Mouse (Mus musculus): ENCODE data around the gene Pgam2. TPM values are rescaled to one million over a fixed set of nuclear protein-coding genes. Genes with fewer than 3 reads are reported as not detected.
"Not testable (repeated sequence)": the region's sequence is repeated elsewhere in the genome, so short reads cannot be mapped to it uniquely, and the experiment has no call there.

Pgam2 gene
- 1,000 to 10,000 TPM in 1 of 2 experiments, 100 to 1,000 TPM in 1; 827 to 1,050 TPM for total RNA-seq (2021)
- long read RNA-seq, experiment 1, transcript Pgam2-201 (3 exons, 840 nt): major isoform, 1,276 of 1,512 reads
- long read RNA-seq, experiment 1, partial matches to known transcripts: 221 of 1,512 reads
- long read RNA-seq, experiment 1, other reads (novel, unspliced or antisense): 15 of 1,512 reads
- long read RNA-seq, experiment 2, transcript Pgam2-201 (3 exons, 840 nt): major isoform, 696 of 891 reads
- long read RNA-seq, experiment 2, partial matches to known transcripts: 189 of 891 reads
- long read RNA-seq, experiment 2, other reads (novel, unspliced or antisense): 6 of 891 reads

DNA sequence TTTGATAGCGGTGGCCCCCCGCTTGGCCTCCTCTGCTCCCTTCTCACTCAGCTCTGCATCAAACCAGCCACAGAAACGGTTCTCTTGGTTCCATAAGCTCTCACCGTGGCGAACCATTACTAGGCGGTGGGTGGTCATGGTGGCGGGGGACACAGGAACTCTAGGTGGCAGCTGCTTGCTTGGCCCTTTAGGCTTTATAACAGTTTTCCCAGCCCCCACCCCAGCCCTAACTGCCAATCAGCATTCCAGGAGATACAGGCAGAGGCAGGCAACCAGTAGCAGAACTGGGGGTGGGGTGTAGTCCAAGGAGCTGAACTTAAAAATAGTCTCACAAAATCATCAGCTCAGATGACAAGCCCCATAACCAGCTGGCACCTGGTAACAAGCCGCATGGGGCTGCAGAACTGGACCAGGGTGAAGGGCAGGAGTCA is at the start of gene Pgam2:
Gene Pgam2, minus strand, starts transcription at position 183 of the 431 bp plus-strand sequence.
- peak; percentile 72 to 82 for DNase-seq

DNA sequence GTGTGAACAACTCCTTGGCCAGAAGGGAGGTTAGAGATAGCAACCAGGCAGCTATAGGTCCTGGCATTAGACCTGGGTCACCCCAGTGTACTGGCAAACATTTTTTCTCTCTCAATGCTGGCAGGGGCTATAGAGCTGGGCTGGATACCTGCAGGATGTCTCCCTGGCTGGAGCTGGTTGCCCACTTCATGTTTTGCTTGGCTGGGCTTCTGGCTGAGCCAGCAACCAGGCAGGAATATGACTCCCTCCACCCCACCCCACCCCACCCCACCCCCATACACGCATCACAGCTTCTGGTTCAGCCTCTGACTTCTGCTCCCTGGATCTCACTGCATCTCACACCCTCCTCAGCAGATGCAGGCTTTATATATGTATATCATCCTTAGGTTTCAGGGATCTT is 48.8 kb upstream of the Pgam2 start:
- peak in 1 of 2 experiments; percentile 40 for DNase-seq

DNA sequence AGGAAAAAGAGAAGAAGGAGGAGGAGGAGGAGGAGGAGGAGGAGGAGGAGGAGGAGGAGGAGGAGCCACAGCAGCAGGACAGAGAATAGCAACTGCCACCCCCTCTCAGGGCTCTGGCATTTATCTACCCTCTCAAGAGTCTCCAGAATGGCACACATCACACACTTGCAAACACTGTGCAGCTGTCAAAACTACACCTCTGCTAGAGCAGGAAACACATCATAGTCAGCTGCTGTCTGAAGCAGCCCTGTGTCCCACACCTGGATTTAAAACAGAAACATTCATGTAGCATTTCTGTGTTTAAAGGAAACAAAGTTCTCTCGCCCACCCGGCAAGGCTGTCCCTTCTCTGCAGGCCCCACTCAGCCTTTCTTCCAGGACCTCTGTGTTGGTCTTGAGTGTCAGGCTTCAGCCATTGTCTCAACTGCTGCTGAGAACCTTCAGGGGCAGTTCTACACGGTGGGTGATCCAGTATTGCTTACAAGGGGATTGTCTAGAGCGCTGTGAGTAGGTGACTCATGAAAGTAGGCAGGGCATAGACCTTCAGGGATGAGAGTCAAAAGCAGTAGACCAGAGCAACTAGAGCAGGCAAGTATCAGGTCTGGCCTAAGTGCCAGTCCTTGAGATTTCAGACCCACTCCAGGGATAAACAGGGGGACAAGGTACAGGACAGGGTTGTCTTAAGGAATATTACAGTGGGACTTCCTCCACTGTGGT is 47.6 kb upstream of the Pgam2 start:
- DNase-seq: no peak

DNA sequence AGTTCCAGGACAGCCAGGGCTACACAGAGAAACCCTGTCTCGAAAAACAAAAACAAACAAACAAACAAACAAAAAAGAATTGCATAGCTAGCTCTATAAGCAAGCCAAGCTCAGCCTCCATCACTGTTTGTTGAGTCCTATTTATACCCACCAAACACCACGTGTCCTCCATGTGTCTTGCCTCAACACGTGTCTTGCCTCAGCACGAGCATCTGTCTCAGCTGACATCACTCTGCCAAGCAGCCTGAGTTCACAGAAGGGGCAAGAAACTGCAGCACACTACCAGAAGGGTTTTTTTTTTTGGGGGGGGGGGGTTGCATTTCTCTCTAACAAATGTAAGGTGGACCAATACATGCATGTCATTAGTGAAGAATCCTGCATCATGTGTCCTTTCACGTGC is 46.9 kb upstream of the Pgam2 start:
- DNase-seq: no peak

DNA sequence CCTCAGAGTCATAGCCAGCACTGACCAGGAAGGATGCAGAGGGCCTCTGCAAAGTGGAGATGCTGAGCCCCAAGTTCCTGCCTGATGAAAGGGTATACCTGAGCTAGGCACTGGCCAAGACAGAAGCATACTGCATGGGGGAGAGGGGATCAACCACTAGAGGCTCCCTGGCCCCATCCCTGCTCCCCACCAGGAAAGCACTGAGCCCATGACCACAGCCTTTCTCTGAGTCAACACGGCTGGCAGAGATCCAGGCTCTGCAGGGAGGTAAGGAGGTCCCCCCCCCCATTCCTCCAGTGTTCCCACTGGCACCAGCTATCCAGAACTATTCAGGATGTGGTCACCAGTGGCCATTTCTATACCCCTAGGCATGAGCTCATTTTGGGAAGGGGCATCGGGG is 45.8 kb upstream of the Pgam2 start:
- no peak for DNase-seq

DNA sequence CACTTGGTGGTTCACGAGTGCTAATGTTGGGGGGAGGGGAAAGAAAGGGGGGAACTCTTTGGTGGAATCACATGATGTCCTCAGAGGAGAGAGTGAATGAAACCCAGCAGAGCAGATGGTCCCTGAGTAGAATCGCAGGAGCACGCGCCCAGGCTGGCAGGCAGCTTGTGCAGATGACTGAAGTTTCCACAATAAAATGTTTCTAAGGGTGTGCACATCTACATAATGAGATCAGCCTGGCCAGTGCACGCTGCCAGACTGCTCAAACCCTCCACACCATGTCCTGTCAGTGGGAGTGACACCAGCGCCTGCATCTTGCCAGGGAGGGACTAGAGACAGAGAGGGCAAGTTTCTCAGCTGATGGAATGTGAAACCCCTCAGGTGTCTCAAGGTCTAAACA is 45.2 kb upstream of the Pgam2 start:
- peak; percentile 67 to 74 for DNase-seq

DNA sequence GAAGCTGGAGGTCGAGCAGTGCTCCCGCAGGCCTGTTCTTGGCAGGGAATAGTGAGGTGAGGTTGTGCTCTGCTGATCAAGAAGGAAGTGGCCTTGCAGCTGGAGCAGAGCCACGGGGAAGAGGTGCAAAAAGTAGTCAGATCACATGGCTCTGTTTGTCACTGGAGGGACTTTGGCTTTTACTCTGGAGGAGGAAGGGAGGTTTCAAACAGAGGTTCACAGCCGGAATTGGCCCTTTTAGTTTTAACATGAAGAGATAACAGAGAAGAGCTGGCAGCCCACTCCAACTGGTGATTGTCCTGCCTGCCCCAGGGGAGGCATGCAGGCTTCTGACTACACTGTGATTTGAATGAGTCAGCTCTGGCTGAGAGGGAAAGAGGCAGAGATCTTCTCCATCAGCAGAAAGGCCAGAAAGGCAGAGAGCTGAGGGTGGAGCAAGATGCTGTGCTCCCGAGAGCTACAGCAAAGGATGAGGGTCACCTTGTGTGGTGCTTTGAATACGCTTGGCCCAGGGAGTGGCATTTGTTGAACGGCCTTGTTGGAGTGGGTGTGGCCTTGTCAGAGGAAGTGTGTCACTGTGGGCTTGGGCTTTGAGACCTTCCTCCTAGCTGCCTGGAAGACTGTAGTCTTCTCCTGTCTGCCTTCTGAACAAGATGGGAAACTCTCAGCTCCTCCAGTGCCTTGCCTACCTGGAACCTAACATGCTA is 43.3 kb upstream of the Pgam2 start:
- peak; percentile 78 to 87 for DNase-seq

DNA sequence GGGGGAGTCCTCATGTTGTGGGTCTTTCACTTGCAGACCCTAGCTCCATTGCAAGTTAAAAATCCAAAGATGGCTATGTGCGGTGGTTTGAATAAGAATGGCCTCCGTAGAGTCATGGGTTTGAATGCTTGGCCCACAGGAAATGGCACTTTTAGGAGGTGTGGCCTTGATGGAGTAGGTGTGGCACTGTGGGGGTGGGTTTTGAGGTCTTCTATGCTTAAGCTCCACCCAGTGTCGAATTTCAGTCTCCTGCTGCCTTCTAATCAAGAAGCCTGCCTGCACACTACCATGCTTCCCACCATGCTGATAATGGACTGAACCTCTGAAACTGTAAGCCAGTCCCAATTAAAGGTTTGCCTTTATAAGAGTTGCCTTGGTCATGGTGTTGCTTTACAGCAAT is 39.6 kb upstream of the Pgam2 start:
- DNase-seq: no peak

DNA sequence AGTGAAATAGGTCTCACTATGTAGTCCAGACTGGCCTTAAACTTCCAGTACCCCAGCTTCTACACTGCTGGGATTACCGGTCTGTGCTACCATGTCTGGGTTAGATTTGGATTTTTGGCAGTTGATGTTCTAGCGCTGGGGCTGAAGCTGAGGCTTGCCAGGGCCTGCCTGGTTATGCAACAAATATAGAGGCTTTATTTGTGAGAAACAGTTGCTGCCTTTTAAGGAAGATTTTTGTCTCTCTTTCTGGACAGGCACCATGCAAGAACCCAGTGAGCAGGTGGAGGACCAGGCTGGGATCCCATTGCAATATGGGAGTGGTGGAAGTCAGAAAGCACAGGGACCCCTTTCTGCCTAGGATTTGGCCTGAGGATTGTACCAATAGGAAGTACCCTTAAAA is 38.2 kb upstream of the Pgam2 start:
- no peak for DNase-seq

DNA sequence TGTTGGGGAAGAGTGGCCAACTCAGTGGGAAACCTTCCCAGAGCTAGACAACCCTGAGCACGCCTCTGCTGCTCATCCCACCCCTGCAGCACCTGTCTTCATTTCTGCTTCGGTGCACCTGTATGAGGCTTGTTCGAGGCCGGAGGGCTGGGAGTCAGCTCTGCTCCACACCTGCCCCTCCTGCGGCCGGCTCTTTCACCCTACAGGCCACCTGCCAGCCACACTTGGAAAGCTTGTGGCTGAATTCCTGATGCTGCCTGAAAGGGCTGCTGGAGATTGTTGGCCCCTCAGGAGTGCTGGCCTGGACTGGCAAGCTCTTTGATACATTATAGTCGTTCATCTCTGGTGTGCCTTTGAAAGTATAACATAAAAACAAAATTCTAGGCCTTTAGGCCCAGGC is 36.8 kb upstream of the Pgam2 start:
- DNase-seq: no peak

DNA sequence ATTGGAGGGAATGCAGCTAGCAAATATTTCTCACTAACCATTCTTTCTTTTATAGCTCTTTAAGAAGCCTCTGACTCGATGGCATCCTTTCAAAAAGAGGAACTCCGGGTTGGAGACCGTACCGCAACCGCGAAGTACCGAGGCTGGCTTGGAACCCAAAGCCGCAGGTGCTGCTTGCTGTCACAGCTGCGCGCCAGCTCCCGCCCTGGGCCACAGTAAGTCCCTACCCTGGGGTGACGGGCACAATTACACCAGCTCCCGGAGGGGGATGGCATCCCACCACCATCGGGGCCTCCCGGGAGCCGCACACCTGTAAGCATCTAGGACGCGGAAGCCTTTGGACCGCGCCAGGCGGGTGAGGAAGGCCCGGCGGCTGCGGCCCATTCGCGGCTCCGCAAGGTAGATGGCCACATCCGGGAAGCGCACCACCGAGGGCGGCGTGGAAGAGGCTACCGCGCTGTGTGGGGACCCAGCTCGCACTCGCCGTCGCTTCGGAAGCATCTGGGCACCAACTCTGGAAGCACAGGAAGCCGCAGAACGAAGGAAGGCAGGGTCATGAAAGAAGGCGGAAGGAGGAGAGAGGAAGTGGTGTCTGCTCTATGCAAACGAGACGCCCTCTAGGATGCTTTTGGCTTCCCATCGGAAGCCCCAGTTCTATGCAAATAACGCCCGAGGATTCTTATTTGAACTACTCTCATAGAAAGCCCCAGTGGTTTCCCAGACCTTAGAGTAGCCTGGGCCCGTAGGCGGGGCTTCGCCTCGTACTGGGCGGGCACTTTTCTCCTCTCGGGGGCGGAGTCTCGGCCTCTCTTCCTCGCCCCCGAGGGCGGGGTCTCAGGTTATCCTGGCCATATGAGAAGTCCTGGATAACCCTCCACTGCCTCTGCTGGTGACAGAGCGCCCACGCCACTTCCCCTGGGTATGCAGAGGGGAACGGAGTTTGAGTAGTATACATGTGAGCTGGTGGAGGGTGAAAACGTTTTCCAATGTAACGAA is 34.0 kb upstream of the Pgam2 start, which contains the start of gene Polm:
Gene Polm, minus strand, starts transcription at position 766 of the 996 bp plus-strand sequence.
- DNase-seq: peak; percentile 95 to 96

DNA sequence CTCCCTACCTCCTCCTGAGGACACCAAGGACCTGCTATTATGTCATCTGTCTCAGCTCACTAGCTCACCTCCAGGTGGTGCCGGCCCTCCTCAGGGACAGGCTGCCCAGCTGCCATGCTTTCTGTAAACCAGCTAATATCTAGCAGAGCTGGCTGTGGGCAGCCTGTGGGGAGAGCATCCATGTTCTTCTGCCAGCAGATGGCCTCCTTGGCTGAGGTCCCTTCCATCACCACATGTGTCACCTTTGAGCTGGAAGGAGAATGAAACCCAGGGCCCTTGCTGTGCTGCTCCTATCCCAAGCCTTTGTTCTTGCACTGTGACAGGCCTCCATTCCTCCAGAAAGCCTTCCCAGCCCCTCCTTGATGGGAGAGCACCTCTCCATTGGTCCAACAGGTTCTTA is 32.6 kb upstream of the Pgam2 start:
- DNase-seq: no peak

DNA sequence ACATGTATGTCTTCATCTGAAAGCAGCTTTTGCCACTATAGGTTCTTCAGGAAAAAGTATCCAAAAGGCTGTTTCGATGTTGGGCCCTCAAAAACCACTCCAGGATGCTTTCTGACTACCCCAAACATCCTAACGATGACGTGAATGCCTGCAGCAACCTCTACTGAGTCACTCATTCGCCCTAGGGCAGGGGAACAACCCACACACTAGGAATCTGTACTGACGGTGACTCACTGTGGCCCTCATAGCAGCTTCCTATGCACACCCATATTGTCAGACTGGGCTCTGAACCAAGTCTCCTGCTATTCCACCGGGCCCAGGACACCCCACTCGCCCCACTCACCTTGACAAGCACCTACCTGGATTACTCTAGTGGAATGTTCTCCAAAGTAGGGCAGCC is 31.5 kb upstream of the Pgam2 start:
- no peak for DNase-seq

DNA sequence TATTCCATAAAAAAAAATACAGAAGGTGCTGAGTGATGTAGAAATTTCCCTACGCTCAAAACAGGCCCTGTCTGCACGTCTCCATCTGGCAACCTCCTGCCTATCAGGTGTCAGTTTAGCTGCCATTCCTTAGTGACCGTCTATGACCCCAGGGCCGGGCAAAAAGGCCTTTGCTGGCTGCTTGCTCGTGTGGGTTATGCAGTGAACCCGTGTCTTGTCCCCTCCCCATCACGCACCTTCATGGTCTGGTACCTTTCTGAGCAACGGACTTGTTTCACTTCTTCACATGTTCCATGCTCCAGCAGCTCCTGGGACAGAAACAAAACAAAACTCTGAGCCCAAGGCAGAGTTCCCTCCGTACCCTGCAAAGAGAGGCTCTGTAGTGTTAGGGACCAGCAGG is 31.0 kb upstream of the Pgam2 start:
- DNase-seq: no peak

DNA sequence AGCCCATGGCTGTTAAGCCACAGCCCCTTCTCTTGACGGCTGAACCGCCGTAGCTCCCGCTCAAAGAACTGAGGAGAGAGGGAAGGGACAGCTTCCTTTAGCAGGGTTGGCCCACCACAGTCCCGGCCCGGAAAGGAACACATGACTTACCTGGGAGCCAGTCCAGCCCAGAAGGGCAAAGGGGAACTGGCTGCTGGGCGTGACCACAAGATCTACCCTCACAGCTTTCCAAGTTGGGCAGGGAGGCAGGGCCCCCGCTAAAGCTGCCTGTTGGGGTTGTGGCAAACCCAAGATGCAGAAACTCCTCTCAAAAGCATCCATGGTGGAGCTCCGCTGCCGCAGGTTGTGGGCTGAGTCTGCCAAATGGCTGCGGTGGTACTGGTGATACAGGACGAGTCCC is 25.8 kb upstream of the Pgam2 start:
- no peak for DNase-seq

DNA sequence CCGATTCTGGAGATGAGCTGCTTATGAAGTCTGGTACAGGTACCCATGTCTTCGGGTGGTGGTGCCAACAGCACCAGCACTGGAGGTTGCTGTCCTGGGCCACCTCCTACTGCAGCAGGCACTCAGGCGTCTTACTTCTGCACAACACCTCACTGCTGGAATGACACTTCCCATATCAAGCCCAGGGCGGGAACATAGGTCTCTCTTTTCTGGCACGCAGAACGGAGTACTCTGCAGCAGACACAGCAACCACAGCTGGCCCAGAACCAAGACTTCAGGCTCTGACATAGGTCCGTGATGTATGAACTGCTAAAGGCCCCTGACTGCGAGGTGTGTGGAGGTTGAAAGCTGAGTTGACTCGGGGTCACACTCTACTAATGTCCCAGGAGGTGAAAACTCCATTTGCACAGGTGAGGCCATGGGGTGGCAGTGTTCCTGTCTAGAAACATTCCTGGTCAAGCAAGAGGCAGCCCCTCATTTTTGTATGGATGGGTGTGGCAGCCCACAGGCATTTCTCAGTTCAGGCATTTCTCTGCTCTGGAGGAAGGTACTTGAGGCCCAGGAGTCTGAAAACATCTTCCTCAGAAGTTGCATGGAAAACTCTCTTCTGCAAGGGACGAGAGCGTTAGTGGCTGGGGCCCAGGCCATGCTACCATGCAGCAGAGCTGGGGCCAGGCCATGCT is 25.1 kb upstream of the Pgam2 start:
- no peak for DNase-seq

DNA sequence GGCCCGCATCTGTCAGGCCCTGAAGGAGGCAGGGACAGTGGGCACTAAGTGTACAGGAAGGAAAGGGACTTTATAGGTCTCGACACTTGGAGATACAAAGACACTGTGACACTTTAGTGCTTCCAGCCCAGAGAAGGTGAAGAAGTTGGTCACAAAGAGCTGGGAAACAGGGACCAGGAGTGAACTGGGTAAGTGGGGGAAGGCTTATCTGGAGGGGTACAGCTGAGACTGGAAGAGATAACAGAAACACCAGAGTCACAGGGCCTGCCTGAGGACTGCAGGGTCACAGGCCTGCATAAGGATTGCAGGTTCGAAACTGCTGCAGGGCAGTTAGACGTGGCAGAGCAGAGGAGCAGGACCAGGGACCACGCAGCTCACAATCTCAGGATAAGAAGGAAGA is 24.4 kb upstream of the Pgam2 start:
- DNase-seq: no peak

DNA sequence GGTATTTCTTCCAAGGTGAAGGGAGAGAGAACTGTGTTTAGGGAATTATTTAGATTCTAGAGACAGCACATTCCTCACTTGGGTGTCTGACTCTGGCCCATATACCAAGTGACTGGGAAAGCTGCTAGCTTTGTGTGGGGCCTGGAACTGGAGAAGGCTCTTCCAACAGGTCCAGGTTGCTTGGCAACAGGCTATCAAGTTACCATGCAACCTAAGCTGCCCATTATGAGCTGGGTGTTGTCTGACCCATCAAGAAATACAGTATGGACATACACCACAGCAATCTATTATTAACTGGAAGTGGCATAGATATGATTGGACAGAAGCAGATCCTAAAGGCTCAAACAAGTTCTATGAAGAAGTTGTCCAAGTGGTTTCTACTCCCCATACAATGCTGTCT is 21.9 kb upstream of the Pgam2 start:
- no peak for DNase-seq

DNA sequence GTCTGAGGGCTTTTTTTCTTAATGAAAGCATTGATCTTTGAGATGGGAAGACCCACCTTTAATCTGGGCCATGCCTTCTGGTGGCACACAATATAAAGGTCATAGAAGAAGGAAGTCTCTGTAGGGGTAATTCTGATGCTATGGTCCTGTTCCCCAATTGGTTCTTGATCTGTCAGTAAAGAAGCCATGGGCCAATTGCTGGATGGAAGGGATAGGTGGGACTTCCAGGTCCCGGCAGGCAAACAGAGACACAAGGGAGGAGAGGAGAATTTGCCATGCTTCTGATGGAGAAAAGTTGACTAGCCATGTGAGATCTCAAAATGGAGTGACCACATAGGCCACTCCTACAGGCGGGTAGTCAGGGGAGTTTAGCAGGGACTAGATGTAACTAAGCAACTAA is 15.7 kb upstream of the Pgam2 start:
- no peak for DNase-seq

DNA sequence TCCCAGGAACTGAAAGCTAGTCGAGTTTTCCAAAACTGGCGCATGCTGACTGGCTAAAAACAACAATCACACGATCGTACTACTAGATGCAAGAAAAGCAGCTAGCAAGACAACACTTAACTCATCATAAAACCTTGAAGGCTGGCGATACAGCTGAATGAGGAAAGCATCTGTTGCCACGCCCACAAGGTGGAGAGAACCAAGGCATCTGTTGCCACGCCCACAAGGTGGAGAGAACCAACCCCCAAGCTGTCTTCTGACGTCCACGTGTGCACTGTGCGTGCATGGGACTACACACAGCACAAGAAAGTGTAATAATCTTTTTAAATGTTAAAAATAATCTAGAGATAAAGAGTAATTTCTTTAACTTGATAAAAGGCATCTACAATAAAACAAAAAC is 9.8 kb upstream of the Pgam2 start:
- no peak for DNase-seq

DNA sequence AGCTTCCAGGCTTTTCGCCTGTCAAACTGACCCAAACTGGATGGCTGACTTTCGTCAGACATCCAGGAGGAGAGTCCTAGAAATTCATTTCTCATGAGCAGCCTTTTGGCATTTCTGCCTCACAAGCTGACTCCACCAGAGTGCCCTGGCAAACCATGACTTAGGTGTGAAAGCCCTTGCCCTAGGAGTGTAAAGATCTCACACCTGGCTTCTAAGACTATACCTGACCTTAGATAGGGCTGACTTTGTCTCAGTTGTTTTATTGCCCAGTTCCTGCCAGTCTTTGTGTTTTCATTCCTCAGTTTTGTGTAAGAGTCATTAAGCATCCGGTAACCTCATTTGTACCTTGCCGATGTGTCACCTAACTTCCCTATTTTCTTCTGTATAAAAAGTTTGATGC is 6.0 kb upstream of the Pgam2 start:
- DNase-seq: not testable (repeated sequence)

All from heart, adult 18-20 months (tissue).